Mouse (Mus musculus) MEL (cell line): ENCODE measurements around the gene Wdr18. TPM values are rescaled to one million over a fixed set of nuclear protein-coding genes. Genes with fewer than 3 reads are reported as not detected.
A peak's percentile ranks its signal among the peaks of the same experiment; 100 is the strongest.

ENCODE experiments used
- DNase-seq: peaks from one replicate; pipeline ENCODE4 v3.0.0; 2011; ENCODE audit warnings: low read depth, low spot score
- H3K27ac ChIP-seq: 2 replicates; pipeline ENCODE4 v1.5.1; 2012; ENCODE audit warnings: low read depth, mild to moderate bottlenecking, control low read depth, low read length, moderate library complexity; ENCODE audit not compliant: control insufficient read depth
- H3K27me3 ChIP-seq, 2 experiments: fragments of 150-350 bp in 1 of 2; sonication (generic) in 1 of 2; 2 replicates each; pipeline ENCODE4 v1.6.1; 2012; ENCODE audit warnings: low read length in 2 of 2, mild to moderate bottlenecking in 2 of 2, improper control_type of control experiment in 1 of 2, moderate library complexity in 1 of 2; ENCODE audit not compliant: insufficient read depth in 2 of 2, control insufficient read depth in 1 of 2
- H3K36me3 ChIP-seq, 2 experiments: 2 replicates each; pipeline ENCODE4 v1.6.1; 2012 to 2014; ENCODE audit warnings: low read length in 2 of 2, improper control_type of control experiment in 1 of 2, inconsistent platforms in 1 of 2, mild to moderate bottlenecking in 1 of 2; ENCODE audit not compliant: insufficient read depth in 2 of 2, control insufficient read depth in 1 of 2
- H3K4me1 ChIP-seq, 2 experiments: fragments of 150-350 bp in 1 of 2; sonication (generic) in 1 of 2; 2 replicates each; pipeline ENCODE4 v1.6.1; 2012; ENCODE audit warnings: low read length in 2 of 2, improper control_type of control experiment in 1 of 2, mild to moderate bottlenecking in 1 of 2; ENCODE audit not compliant: insufficient read depth in 2 of 2, control insufficient read depth in 1 of 2
- H3K4me3 ChIP-seq, 2 experiments: fragments of 150-350 bp in 1 of 2; sonication (generic) in 1 of 2; 2 replicates each; pipeline ENCODE4 v1.5.1; 2012; ENCODE audit warnings: low read depth in 2 of 2, low read length in 2 of 2, mild to moderate bottlenecking in 2 of 2, moderate library complexity in 2 of 2, control low read depth in 1 of 2, improper control_type of control experiment in 1 of 2; ENCODE audit not compliant: control insufficient read depth in 1 of 2, insufficient read depth in 1 of 2
- H3K79me2 ChIP-seq: 2 replicates; pipeline ENCODE4 v1.6.1; 2012; ENCODE audit warnings: mild to moderate bottlenecking, low read length, moderate library complexity; ENCODE audit not compliant: control insufficient read depth, poor library complexity, insufficient read depth
- H3K9ac ChIP-seq: 2 replicates; pipeline ENCODE4 v1.6.1; 2012; ENCODE audit warnings: low read depth, mild to moderate bottlenecking, control low read depth, low read length, moderate library complexity; ENCODE audit not compliant: control insufficient read depth, poor library complexity, severe bottlenecking
- H3K9me3 ChIP-seq: fragments of 150-350 bp; sonication (generic); replicated peaks from 2 replicates; pipeline ENCODE4 v1.6.1; 2012; ENCODE audit warnings: mild to moderate bottlenecking, low read length, improper control_type of control experiment, moderate library complexity; ENCODE audit not compliant: insufficient read depth
- CHD1 ChIP-seq: IDR thresholded peaks from 2 replicates; pipeline ENCODE4 v1.6.1; 2012; ENCODE audit warnings: low read depth, mild to moderate bottlenecking, inconsistent platforms, low read length, improper control_type of control experiment
- CHD2 ChIP-seq: IDR thresholded peaks from 2 replicates; pipeline ENCODE4 v1.6.1; 2011; ENCODE audit warnings: low read length, improper control_type of control experiment
- CTCF ChIP-seq, 3 experiments: IDR thresholded peaks in 2 of 3; conservative IDR thresholded peaks in 1 of 3; 2 replicates each; pipeline ENCODE4 v1.5.1; 2011 to 2012; ENCODE audit warnings: low read length in 3 of 3, low read depth in 2 of 3, mild to moderate bottlenecking in 2 of 3, improper control_type of control experiment in 1 of 3, inconsistent platforms in 1 of 3, mixed read lengths in 1 of 3, moderate library complexity in 1 of 3; ENCODE audit not compliant: control insufficient read depth in 1 of 3, insufficient read depth in 1 of 3, poor library complexity in 1 of 3, severe bottlenecking in 1 of 3
- E2F4 ChIP-seq: IDR thresholded peaks from 2 replicates; pipeline ENCODE4 v1.6.1; 2011; ENCODE audit warnings: low read depth, low read length, improper control_type of control experiment, borderline replicate concordance
- EP300 ChIP-seq, 2 experiments: IDR thresholded peaks; 2 replicates each; pipeline ENCODE4 v1.6.1; 2011; ENCODE audit warnings: improper control_type of control experiment in 2 of 2, low read length in 2 of 2, low read depth in 1 of 2, mild to moderate bottlenecking in 1 of 2
- GABPA ChIP-seq: IDR thresholded peaks from 2 replicates; pipeline ENCODE4 v1.6.1; 2012; ENCODE audit warnings: low read depth, mild to moderate bottlenecking, inconsistent platforms, low read length, improper control_type of control experiment, moderate library complexity
- GATA1 ChIP-seq: IDR thresholded peaks from 2 replicates; pipeline ENCODE4 v1.6.1; 2011; ENCODE audit warnings: low read depth, low read length, improper control_type of control experiment
- HCFC1 ChIP-seq: IDR thresholded peaks from 2 replicates; pipeline ENCODE4 v1.6.1; 2012; ENCODE audit warnings: low read depth, mild to moderate bottlenecking, inconsistent platforms, low read length, improper control_type of control experiment, moderate library complexity
- MAZ ChIP-seq: IDR thresholded peaks from 2 replicates; pipeline ENCODE4 v1.6.1; 2012; ENCODE audit warnings: low read depth, mild to moderate bottlenecking, inconsistent platforms, low read length, improper control_type of control experiment
- POLR2A ChIP-seq, 2 experiments: IDR thresholded peaks; 2 replicates each; pipeline ENCODE4 v1.6.1; 2011 to 2012; ENCODE audit warnings: low read length in 2 of 2, mild to moderate bottlenecking in 2 of 2, control low read depth in 1 of 2, improper control_type of control experiment in 1 of 2, low read depth in 1 of 2, moderate library complexity in 1 of 2; ENCODE audit not compliant: control insufficient read depth in 1 of 2, insufficient read depth in 1 of 2, poor library complexity in 1 of 2
- RAD21 ChIP-seq: IDR thresholded peaks from 2 replicates; pipeline ENCODE4 v1.6.1; 2011; ENCODE audit warnings: mild to moderate bottlenecking, low read depth, low read length, improper control_type of control experiment
- RCOR1 ChIP-seq: IDR thresholded peaks from 2 replicates; pipeline ENCODE4 v1.6.1; 2012; ENCODE audit warnings: low read depth, mild to moderate bottlenecking, inconsistent platforms, low read length, improper control_type of control experiment
- SIN3A ChIP-seq: IDR thresholded peaks from 2 replicates; pipeline ENCODE4 v1.6.1; 2012; ENCODE audit warnings: low read length, improper control_type of control experiment, inconsistent platforms
- TAL1 ChIP-seq: IDR thresholded peaks from 2 replicates; pipeline ENCODE4 v1.6.1; 2012; ENCODE audit warnings: mild to moderate bottlenecking, inconsistent platforms, low read length, moderate library complexity, mixed read lengths
- USF2 ChIP-seq, 2 experiments: IDR thresholded peaks; 2 replicates each; pipeline ENCODE4 v1.6.1; 2011 to 2012; ENCODE audit warnings: improper control_type of control experiment in 2 of 2, low read length in 2 of 2, borderline replicate concordance in 1 of 2, inconsistent platforms in 1 of 2, low read depth in 1 of 2, mild to moderate bottlenecking in 1 of 2; ENCODE audit not compliant: insufficient read depth in 1 of 2
- ZC3H11A ChIP-seq: IDR thresholded peaks from 2 replicates; pipeline ENCODE4 v1.6.1; 2012; ENCODE audit warnings: low read depth, mild to moderate bottlenecking, inconsistent platforms, low read length, improper control_type of control experiment
- polyA plus RNA-seq, 2 experiments: library from polyadenylated mRNA; stranded (reverse) in 1 of 2; unstranded in 1 of 2; fragments of >175 nt in 1 of 2; fragments of >200 nt in 1 of 2; gene quantifications; 2 replicates each; pipeline versions ENCODE4 v1.2.1 to v1.2.4; 2012; ENCODE audit warnings: low replicate concordance in 2 of 2, low read depth in 1 of 2; ENCODE audit not compliant: insufficient read length in 2 of 2, insufficient read depth in 1 of 2, missing spikeins in 1 of 2
- total RNA-seq: library from RNA; depleted of rRNA; stranded (reverse); fragments of 300-350 nt; gene quantifications from 2 replicates; pipeline ENCODE4 v1.2.3, GENCODE M21; 2012

The Wdr18 gene
- total and polyA plus RNA-seq, 3 experiments = 89.5 to 107 TPM; not detected in 1

DNA sequence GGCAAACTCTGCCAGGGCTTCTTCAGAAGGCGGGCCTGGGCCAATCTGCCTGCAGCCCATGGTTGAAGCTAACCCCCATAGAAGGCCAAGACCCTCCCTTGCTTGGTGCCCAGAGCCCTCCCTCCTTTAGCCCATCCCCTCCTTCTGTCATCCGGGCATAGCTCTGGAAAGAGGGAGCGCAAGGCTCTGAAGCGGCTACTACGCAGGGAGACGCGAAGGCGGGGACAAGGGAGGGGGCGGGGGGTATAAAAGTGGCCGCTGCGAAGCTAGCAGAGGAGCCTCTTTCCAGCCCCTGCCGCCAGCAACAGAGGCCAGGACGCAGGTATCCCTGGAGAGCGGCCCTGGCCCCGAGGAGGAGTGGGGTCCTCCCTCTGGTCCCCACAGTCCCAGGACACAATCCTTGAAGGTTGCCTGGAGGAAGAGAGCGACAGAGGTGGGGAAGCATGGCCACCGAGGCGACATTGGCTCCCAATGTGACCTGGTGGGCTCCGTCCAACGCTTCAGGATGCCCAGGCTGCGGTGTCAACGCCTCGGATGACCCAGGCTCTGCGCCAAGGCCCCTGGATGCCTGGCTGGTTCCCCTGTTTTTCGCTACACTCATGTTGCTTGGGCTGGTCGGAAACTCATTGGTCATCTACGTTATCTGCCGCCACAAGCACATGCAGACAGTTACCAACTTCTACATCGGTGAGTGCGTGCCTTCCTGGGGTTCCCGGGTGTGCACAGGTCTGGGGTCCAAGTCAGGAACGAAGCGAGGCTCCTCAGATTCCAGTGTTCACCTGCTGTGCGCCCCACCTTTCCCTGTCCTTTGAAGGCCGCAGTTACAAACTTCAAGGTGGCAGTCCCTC is 41.5 kb upstream of the Wdr18 start (continued):
- TF ChIP-seq CHD1 (no peak; the same call in 1 of the 2 replicates), RAD21 (no peak), SIN3A (peak; percentile 27; the same call in 1 of the 2 replicates), CHD2 (no peak), HCFC1 (peak; percentile 11; the same call in 1 of the 2 replicates), ZC3H11A (no peak), GABPA (no peak), POLR2A (IDR thresholded peaks at IDR 0.05; ENCODE audit: control insufficient read depth in 1 of 2, insufficient read depth in 1 of 2, low read depth in 1 of 2, low read length in 2 of 2, poor library complexity in 1 of 2) (peak; percentile 75 to 79), GATA1 (peak; percentile 36; the same call in 1 of the 2 replicates), CTCF (IDR thresholded peaks at IDR 0.05 in 2 of 3, conservative IDR thresholded peaks at IDR 0.05 in 1 of 3; ENCODE audit: control insufficient read depth in 1 of 3, insufficient read depth in 1 of 3, low read depth in 2 of 3, low read length in 3 of 3, poor library complexity in 1 of 3, severe bottlenecking in 1 of 3) (no peak), TAL1 (peak; percentile 8; the same call in 1 of the 2 replicates), EP300 (IDR thresholded peaks at IDR 0.05; ENCODE audit: low read depth in 1 of 2, low read length in 2 of 2) (no peak)
- TF ChIP-seq, all 39 proteins: peak for 18

DNA sequence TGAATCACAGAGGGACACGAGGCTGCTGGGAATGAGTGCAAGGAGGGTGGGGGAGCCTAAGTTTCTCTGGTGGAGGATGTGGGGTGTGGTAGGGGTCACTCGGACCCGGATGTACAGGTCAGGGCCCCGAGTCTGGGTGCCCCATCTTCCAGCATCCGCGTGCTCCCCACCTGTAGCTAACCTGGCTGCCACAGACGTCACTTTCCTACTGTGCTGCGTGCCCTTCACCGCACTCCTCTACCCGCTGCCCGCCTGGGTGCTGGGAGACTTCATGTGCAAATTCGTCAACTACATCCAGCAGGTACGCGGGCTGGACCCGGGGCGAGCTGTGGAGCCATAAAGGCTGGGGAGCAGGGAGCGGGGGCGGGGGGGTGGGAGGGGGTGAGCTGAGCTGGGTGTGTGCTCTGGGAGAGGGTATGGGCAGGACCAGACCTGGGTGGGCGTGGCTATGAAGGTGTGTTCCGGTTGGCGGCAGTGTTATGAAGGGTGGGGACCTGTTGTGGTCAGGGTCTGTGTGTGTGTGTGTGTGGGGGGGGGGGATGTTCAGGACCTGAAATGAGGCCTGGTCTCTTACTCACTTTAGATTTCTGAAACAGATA is 40.6 kb upstream of the Wdr18 start:
- H3K4me1 ChIP-seq = peaks cover 11 to 16% of the 10 kb centered on the region in 2 experiments

DNA sequence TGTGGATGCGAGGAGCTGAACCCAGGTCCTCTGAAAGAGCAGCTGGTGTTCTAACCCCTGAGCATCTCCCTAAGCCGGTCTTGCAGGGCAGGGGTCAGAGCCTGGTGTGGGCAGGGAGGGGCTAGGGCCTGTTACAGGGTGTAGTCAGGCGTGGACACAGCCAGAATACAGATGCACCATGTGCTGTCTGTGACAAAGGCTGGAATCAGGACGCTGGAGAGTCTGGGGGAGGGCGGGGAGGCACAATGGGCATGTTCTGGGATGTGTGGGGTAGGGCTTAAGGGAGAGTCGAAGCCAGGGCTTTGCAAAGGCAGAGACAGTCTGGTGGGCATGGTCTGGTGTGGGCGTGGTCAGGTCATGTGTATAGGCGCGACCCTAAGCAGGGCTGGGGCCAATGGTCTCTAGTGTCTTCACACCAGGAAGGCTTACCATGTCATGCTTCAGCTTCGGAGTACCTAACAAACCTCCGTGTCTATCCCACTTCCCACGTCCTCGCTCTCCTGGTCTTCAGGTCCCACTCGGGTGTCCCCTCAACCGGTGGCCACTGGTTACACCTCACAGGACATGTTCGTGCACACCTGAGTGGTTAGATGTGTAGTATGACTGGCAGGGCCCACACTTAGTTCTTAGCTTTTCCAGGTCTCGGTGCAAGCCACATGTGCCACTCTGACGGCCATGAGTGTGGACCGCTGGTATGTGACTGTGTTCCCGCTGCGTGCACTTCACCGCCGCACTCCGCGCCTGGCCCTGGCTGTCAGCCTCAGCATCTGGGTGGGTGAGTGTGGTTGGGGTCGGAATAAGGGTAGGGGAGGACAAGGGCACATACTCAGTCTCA is 39.7 kb upstream of the Wdr18 start:
- DNase-seq = no peak
- Histone ChIP-seq H3K27ac (no peak overlapping the region), H3K79me2 (peaks cover 19% of the 10 kb centered on the region), H3K9ac (no peak overlapping the region), H3K36me3 (no peaks in the 10 kb centered on the region; a peak in 2 of 4 replicates), H3K27me3 (no peaks in the 10 kb centered on the region), H3K4me1 (peaks cover 8% of the 10 kb centered on the region in 2 experiments), H3K9me3 (no peaks in the 10 kb centered on the region), H3K4me3 (no peak overlapping the region)
- TF ChIP-seq E2F4 = no peak
- TF ChIP-seq SIN3A = 0 out of 2 replicates have a peak, but pooled peaks have one; percentile 1

More for the DNA sequence above, 40.6 kb upstream of the Wdr18 start:
- Histone ChIP-seq H3K79me2 (peaks cover 19% of the 10 kb centered on the region), H3K4me3 (peak overlapping the region; percentile 64 to 99), H3K27ac (peak overlapping the region; percentile 40), H3K27me3 (no peaks in the 10 kb centered on the region), H3K9me3 (no peaks in the 10 kb centered on the region), H3K9ac (peak overlapping the region; percentile 80), H3K36me3 (peaks cover 0 to 4% of the 10 kb centered on the region in 2 experiments; a peak in 2 of 4 replicates)
- DNase-seq = peak; percentile 59
- TF ChIP-seq MAZ (no peak), RCOR1 (no peak), USF2 (IDR thresholded peaks at IDR 0.05; ENCODE audit: borderline replicate concordance in 1 of 2, insufficient read depth in 1 of 2, low read depth in 1 of 2, low read length in 2 of 2) (no peak)
